Mouse (Mus musculus): Measurements from ENCODE around the gene Tspan12. TPM values are rescaled to one million over a fixed set of nuclear protein-coding genes. Genes with fewer than 3 reads are reported as not detected.
A peak's percentile ranks its signal among the peaks of the same experiment; 100 is the strongest.
"Not testable (repeated sequence)": the region's sequence is repeated elsewhere in the genome, so short reads cannot be mapped to it uniquely, and the experiment has no call there.

Tspan12 gene
- 111 and 114 TPM in 2 replicates for polyA plus RNA-seq (2015; fragmentation: Nextera tagmentation; extraction: Ambion mirVana)

DNA sequence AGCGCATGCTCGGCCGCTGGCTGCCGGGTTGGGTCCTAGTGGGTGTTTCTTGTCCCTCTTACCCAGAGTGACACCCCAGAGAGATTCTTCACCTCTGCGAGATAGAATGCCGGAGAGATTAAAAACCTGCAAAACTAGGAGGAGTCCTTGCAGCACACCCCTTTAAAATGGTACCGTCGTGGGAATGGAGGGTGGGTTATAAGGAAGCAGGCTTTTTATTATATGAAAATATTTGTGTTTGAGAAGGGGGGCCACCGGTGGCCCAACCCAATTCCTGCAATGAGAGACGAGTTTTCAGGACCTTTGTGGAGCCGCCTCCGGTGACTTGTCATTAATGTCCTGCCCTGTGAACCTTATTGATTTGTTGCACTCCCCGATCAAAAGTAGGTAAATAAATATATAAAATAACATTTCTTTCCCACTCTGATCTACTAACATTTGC lies at the start of gene Tspan12:
Gene Tspan12, minus strand, starts transcription at position 172 of the 442 bp plus-strand sequence.
- ATAC-seq (replicated peaks; ENCODE audit: low FRiP score, low read depth) (no peak), DNase-seq (ENCODE audit: low spot score) (no peak)
- no peaks in the 10 kb centered on the region for H3K9me3 ChIP-seq (replicated peaks; ENCODE audit: low read length)
- TF ChIP-seq CTCF (IDR thresholded peaks at IDR 0.05; ENCODE audit: low read depth), result no peak
- H3K27me3 ChIP-seq (ENCODE audit: insufficient read depth, low read length), result no peaks in the 10 kb centered on the region
- H3K9ac ChIP-seq (ENCODE audit: low read depth, low read length), result peak within 1 kb of the TSS; percentile 76
- H3K4me2 ChIP-seq (ENCODE audit: low read length), result peak within 1 kb of the TSS; percentile 89
- WGBS, result under 1% methylated on average over 13 of the region's 13 CpGs
- peak within 1 kb of the TSS; percentile 95 for H3K27ac ChIP-seq
- H3K4me3 ChIP-seq (replicated peaks; ENCODE audit: low read depth, low read length), result peak within 1 kb of the TSS; percentile 85
- 0 out of 2 replicates have a peak, but pooled peaks cover 2% of the 10 kb centered on the region for H3K36me3 ChIP-seq (ENCODE audit: insufficient read depth, low read length)
- H3K4me1 ChIP-seq (replicated peaks; ENCODE audit: insufficient read depth, low read length), result peaks cover 18% of the 10 kb centered on the region; the same call in 1 of the 2 replicates

DNA sequence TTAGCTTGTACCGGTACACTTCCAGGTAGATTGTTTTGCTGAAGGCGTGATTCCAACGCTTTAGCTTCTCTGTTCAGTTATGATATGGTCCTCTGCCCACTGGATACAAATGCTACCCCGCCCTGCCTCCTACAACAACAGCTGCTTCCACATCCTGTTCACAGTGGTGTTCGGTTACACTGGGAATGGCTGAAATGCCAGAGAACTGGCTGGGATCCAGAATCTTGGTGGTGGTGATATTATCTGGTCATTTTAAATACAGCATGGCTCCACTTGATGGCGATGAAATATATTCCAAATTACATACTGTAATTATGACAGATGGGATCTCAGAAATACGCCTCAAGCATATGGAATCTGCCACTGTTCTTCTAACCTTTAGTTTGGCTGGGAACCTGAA lies 42.1 kb upstream of the Tspan12 start:
- Histone ChIP-seq H3K27me3 (ENCODE audit: insufficient read depth, low read length) (no peaks in the 10 kb centered on the region), H3K4me1 (replicated peaks; ENCODE audit: insufficient read depth, low read length) (no peaks in the 10 kb centered on the region), H3K4me2 (ENCODE audit: low read length) (no peak overlapping the region), H3K9ac (ENCODE audit: low read depth, low read length) (no peak overlapping the region), H3K4me3 (replicated peaks; ENCODE audit: low read depth, low read length) (no peak overlapping the region), H3K9me3 (replicated peaks; ENCODE audit: low read length) (no peaks in the 10 kb centered on the region), H3K27ac (no peak overlapping the region), H3K36me3 (ENCODE audit: insufficient read depth, low read length) (no peaks in the 10 kb centered on the region)
- 36% methylated on average over 7 of the region's 7 CpGs for WGBS
- DNase-seq (ENCODE audit: low spot score), result peak; percentile 79
- peak; percentile 83 for ATAC-seq (replicated peaks; ENCODE audit: low FRiP score, low read depth)
- TF ChIP-seq CTCF (IDR thresholded peaks at IDR 0.05; ENCODE audit: low read depth), result 0 out of 2 replicates have a peak, but pooled peaks have one; percentile 21

DNA sequence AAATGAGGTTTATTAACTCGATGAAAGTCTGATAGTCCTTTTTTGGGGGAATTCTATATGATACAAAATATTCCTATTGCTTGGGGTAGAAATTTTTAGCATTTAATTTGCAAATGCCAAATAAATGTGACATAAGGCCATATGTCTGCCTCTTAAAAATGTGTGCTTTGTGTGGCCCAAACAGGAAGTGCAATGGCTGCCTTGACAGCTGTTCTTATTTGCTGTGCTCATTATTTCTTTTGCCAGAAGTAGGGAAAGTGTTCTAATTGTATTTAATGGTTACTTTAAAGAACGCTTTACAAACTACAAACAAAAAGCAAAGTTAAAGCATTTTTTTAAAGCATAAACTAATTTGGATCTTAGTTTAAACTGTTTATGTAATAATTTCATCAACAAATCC lies 36.8 kb upstream of the Tspan12 start:
- H3K27me3 ChIP-seq (ENCODE audit: insufficient read depth, low read length), result no peaks in the 10 kb centered on the region
- WGBS, result 79% methylated on average over 2 of the region's 2 CpGs
- H3K27ac ChIP-seq, result no peak overlapping the region
- no peak for TF ChIP-seq CTCF (IDR thresholded peaks at IDR 0.05; ENCODE audit: low read depth)
- DNase-seq (ENCODE audit: low spot score), result peak; percentile 37
- no peaks in the 10 kb centered on the region for H3K36me3 ChIP-seq (ENCODE audit: insufficient read depth, low read length)
- H3K4me2 ChIP-seq (ENCODE audit: low read length), result no peak overlapping the region
- no peaks in the 10 kb centered on the region for H3K9me3 ChIP-seq (replicated peaks; ENCODE audit: low read length)
- no peak for ATAC-seq (replicated peaks; ENCODE audit: low FRiP score, low read depth)
- no peaks in the 10 kb centered on the region for H3K4me1 ChIP-seq (replicated peaks; ENCODE audit: insufficient read depth, low read length)
- no peak overlapping the region for H3K4me3 ChIP-seq (replicated peaks; ENCODE audit: low read depth, low read length)
- no peak overlapping the region for H3K9ac ChIP-seq (ENCODE audit: low read depth, low read length)

DNA sequence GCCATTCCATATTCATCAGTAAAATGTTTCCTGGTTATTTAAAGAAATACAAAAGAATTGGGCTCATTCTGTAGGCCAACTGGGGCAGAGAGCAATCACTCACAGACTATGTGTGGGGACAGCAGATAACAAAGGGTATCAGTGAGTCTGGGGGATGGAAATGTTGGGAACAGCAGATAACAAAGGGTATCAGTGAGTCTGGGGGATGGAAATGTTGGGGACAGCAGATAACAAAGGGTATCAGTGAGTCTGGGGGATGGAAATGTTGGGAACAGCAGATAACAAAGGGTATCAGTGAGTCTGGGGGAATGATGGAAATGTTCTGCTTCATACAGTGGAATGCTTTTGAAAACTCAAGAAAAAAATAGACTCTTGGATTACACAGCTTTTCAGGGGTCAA lies 35.7 kb upstream of the Tspan12 start:
- not testable (repeated sequence) for H3K27ac ChIP-seq; H3K4me1 ChIP-seq (replicated peaks; ENCODE audit: insufficient read depth, low read length); ATAC-seq (replicated peaks; ENCODE audit: low FRiP score, low read depth); H3K4me3 ChIP-seq (replicated peaks; ENCODE audit: low read depth, low read length); DNase-seq (ENCODE audit: low spot score); H3K27me3 ChIP-seq (ENCODE audit: insufficient read depth, low read length); H3K9ac ChIP-seq (ENCODE audit: low read depth, low read length); H3K36me3 ChIP-seq (ENCODE audit: insufficient read depth, low read length); H3K9me3 ChIP-seq (replicated peaks; ENCODE audit: low read length); H3K4me2 ChIP-seq (ENCODE audit: low read length)

DNA sequence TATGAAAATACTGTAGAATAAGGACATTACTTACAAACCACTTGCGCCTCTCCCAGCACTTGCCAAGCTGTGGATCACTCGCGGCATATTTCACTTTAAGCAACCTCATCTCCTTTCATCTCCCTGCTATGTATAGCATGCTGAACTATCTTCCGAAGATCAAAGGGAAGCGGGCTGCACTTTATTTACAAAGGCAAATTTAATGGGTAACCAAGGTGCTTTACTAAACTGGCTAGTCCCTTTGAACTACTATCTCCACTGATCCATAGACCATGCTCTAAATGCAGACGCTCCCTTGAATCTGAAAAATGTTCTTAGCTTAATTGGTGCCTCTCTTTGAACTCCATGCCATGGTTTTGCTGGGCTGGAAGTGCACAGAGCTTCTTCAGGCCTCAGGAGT lies 27.2 kb upstream of the Tspan12 start:
- Histone ChIP-seq H3K36me3 (ENCODE audit: insufficient read depth, low read length) (no peaks in the 10 kb centered on the region), H3K4me1 (replicated peaks; ENCODE audit: insufficient read depth, low read length) (no peaks in the 10 kb centered on the region), H3K27me3 (ENCODE audit: insufficient read depth, low read length) (no peaks in the 10 kb centered on the region), H3K9me3 (replicated peaks; ENCODE audit: low read length) (no peaks in the 10 kb centered on the region), H3K4me3 (replicated peaks; ENCODE audit: low read depth, low read length) (no peak overlapping the region), H3K9ac (ENCODE audit: low read depth, low read length) (no peak overlapping the region), H3K27ac (no peak overlapping the region), H3K4me2 (ENCODE audit: low read length) (no peak overlapping the region)
- TF ChIP-seq CTCF (IDR thresholded peaks at IDR 0.05; ENCODE audit: low read depth), result no peak
- 34% methylated on average over 6 of the region's 6 CpGs for WGBS
- ATAC-seq (replicated peaks; ENCODE audit: low FRiP score, low read depth) (no peak), DNase-seq (ENCODE audit: low spot score) (no peak)

DNA sequence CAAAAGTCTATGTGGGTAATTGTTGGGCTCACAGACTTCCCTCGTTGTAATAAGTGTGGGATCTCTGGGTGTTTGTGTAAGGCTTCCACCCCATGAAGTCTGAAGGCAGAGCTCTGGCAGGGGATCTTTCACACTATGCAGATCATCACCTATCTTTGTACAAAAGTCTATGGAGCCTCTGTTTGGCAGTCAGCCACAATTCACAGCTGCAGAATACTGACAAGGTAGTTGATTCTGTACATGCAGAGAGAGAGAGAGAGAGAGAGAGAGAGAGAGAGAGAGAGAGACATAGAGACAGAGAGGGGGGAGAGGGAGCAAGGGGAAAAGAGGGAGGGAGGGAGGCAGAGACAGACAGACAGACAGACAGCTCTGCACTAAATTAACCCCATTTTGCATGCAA lies 15.0 kb upstream of the Tspan12 start:
- 66% methylated on average over 1 of the region's 1 CpGs for WGBS
- no peaks in the 10 kb centered on the region for H3K27me3 ChIP-seq (ENCODE audit: insufficient read depth, low read length)
- no peak for DNase-seq (ENCODE audit: low spot score)
- no peak for ATAC-seq (replicated peaks; ENCODE audit: low FRiP score, low read depth)
- no peak overlapping the region for H3K27ac ChIP-seq
- no peak for TF ChIP-seq CTCF (IDR thresholded peaks at IDR 0.05; ENCODE audit: low read depth)
- no peaks in the 10 kb centered on the region for H3K9me3 ChIP-seq (replicated peaks; ENCODE audit: low read length)
- no peak overlapping the region for H3K9ac ChIP-seq (ENCODE audit: low read depth, low read length)
- no peaks in the 10 kb centered on the region for H3K4me1 ChIP-seq (replicated peaks; ENCODE audit: insufficient read depth, low read length)
- H3K36me3 ChIP-seq (ENCODE audit: insufficient read depth, low read length), result no peaks in the 10 kb centered on the region
- no peak overlapping the region for H3K4me3 ChIP-seq (replicated peaks; ENCODE audit: low read depth, low read length)
- H3K4me2 ChIP-seq (ENCODE audit: low read length), result no peak overlapping the region

DNA sequence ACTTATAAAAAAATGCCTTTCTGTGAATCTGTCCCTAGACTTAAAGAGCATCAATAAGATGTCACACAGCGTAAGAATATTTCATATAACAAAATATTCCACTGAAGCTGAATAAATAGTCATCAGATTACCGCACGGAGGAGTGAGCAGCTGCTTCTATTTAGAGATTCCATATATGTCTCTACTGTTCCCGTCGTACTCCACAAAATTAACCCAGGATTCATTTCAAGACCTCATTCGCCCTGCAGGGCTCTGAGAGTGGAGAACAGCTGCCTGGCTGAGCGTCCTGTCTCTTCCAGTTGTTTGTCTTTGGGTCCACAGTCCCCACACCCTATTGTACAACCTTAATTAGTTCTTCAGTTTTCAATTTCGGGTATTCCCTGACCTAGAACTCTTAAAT lies 11.9 kb upstream of the Tspan12 start:
- WGBS, result 45% methylated on average over 8 of the region's 8 CpGs
- Histone ChIP-seq H3K9ac (ENCODE audit: low read depth, low read length) (no peak overlapping the region), H3K27me3 (ENCODE audit: insufficient read depth, low read length) (no peaks in the 10 kb centered on the region)

More for the DNA sequence above, 11.9 kb upstream of the Tspan12 start:
- H3K4me2 ChIP-seq (ENCODE audit: low read length), result no peak overlapping the region
- no peaks in the 10 kb centered on the region for H3K4me1 ChIP-seq (replicated peaks; ENCODE audit: insufficient read depth, low read length)
- DNase-seq (ENCODE audit: low spot score) (no peak), ATAC-seq (replicated peaks; ENCODE audit: low FRiP score, low read depth) (no peak)
- no peak overlapping the region for H3K27ac ChIP-seq
- no peak for TF ChIP-seq CTCF (IDR thresholded peaks at IDR 0.05; ENCODE audit: low read depth)
- H3K9me3 ChIP-seq (replicated peaks; ENCODE audit: low read length), result no peaks in the 10 kb centered on the region
- no peak overlapping the region for H3K4me3 ChIP-seq (replicated peaks; ENCODE audit: low read depth, low read length)
- no peaks in the 10 kb centered on the region for H3K36me3 ChIP-seq (ENCODE audit: insufficient read depth, low read length)

All from kidney, postnatal 0 days (tissue).